Mouse (Mus musculus) intestine, embryonic 15.5 days (tissue): ENCODE results near the gene Gltp. TPM values are rescaled to one million over a fixed set of nuclear protein-coding genes. Genes with fewer than 3 reads are reported as not detected.

Source experiments
- ATAC-seq: fragments of 200-750 bp; cut with Nextera tagmentation; 2 replicates; pipeline ENCODE4 v1.8.0; 2017; ENCODE audit warnings: moderate TSS enrichment, moderate library complexity
- H3K27ac ChIP-seq: fragments of 300-500 bp; sonication (generic); 2 replicates; pipeline ENCODE4 v1.5.1; 2015; ENCODE audit warnings: mild to moderate bottlenecking, inconsistent platforms
- H3K27me3 ChIP-seq: fragments of 300-500 bp; sonication (generic); replicated peaks from 2 replicates; pipeline ENCODE4 v1.6.1; 2015; ENCODE audit warnings: inconsistent platforms
- H3K36me3 ChIP-seq: fragments of 300-500 bp; sonication (generic); 2 replicates; pipeline ENCODE4 v1.6.1; 2015; ENCODE audit warnings: inconsistent platforms
- H3K4me1 ChIP-seq: fragments of 300-500 bp; sonication (generic); replicated peaks from 2 replicates; pipeline ENCODE4 v1.6.1; 2015; ENCODE audit warnings: inconsistent platforms
- H3K4me2 ChIP-seq: fragments of 300-500 bp; sonication (generic); replicated peaks from 2 replicates; pipeline ENCODE4 v1.6.1; 2015; ENCODE audit warnings: mild to moderate bottlenecking, inconsistent platforms
- H3K4me3 ChIP-seq: fragments of 300-500 bp; sonication (generic); replicated peaks from 2 replicates; pipeline ENCODE4 v1.5.1; 2015; ENCODE audit warnings: inconsistent platforms
- H3K9ac ChIP-seq: fragments of 300-500 bp; sonication (generic); 2 replicates; pipeline ENCODE4 v1.6.1; 2015; ENCODE audit warnings: inconsistent platforms
- H3K9me3 ChIP-seq: fragments of 300-500 bp; sonication (generic); 2 replicates; pipeline ENCODE4 v1.6.1; 2016; ENCODE audit warnings: inconsistent platforms
- WGBS: fragments of 180-500 bp; shearing (Covaris S2); methylation state at CpG from one replicate; pipeline ENCODE4 v1.1.7; 2015; 5-methylcytosine and 5-hydroxymethylcytosine counted together
- polyA plus RNA-seq: library from polyadenylated mRNA; unstranded; fragments of >200 nt; fragmentation: Nextera tagmentation; extraction: Ambion mirVana; gene quantifications from 2 replicates; pipeline ENCODE4 v1.2.1, GENCODE M21; 2015

Gltp gene
- polyA plus RNA-seq, 1 experiment from 2014 or later: 99.7 TPM

DNA sequence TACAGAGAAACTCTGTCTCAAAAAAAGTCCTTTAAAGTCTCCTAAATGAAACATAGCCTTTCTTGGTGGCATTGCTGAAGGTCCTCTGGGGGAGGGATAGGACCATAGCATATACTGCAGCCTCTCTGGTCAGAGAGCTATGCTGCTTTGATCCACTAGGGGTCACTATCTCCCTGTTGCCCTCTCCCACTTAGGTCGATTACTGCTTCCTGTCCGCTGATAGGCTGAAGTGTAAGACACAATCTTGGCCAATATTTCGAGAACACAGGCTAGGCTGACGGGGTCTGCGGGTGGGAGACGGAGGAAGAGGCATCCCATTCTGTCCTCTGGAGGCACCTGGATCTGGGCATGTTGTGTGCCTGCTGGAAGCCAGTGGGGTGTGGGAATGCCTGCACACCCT is 70.5 kb downstream of the Gltp start:
- Histone ChIP-seq H3K4me1 (no peaks in the 10 kb centered on the region), H3K27me3 (no peaks in the 10 kb centered on the region), H3K9me3 (no peaks in the 10 kb centered on the region), H3K4me3 (no peak overlapping the region), H3K36me3 (no peaks in the 10 kb centered on the region), H3K4me2 (no peak overlapping the region), H3K9ac (no peak overlapping the region), H3K27ac (no peak overlapping the region)
- 48% methylated on average over 6 of the region's 6 CpGs for WGBS
- ATAC-seq: no peak

Other genes with a start within 250 kb of the Gltp start
- gene Mmab, start 246.9 kb downstream of the Gltp start, polyA plus RNA-seq: 31.5 and 33.7 TPM in 2 replicates
- 59.8 and 63.5 TPM in 2 replicates for gene Mvk, start 246.7 kb downstream of the Gltp start, polyA plus RNA-seq
- gene Fam222a, start 123.0 kb downstream of the Gltp start, polyA plus RNA-seq: 5.1 and 6.2 TPM in 2 replicates
- 0.92 and 1.0 TPM in 2 replicates for gene Trpv4, start 32.6 kb downstream of the Gltp start, polyA plus RNA-seq
- gene Tchp, start 16.8 kb upstream of the Gltp start, polyA plus RNA-seq: 9.2 and 10.5 TPM in 2 replicates
- 55.1 and 55.3 TPM in 2 replicates for gene Ankrd13a, start 83.7 kb upstream of the Gltp start, polyA plus RNA-seq
- 30.7 and 31.7 TPM in 2 replicates for gene Git2, start 84.5 kb upstream of the Gltp start, polyA plus RNA-seq
- 69.4 and 70.6 TPM in 2 replicates for gene 1500011B03Rik, start 132.5 kb upstream of the Gltp start, polyA plus RNA-seq
- gene 4930519G04Rik, start 162.7 kb upstream of the Gltp start, polyA plus RNA-seq: not detected in 2 replicates
- gene Gm9936, start 167.7 kb upstream of the Gltp start, polyA plus RNA-seq: 0.09 and 0.14 TPM in 2 replicates
- 5.5 and 8.0 TPM in 2 replicates for gene Oasl2, start 206.0 kb upstream of the Gltp start, polyA plus RNA-seq
- 1.9 and 2.3 TPM in 2 replicates for gene Oasl1, start 232.3 kb upstream of the Gltp start, polyA plus RNA-seq